In the genomic region with DNA sequence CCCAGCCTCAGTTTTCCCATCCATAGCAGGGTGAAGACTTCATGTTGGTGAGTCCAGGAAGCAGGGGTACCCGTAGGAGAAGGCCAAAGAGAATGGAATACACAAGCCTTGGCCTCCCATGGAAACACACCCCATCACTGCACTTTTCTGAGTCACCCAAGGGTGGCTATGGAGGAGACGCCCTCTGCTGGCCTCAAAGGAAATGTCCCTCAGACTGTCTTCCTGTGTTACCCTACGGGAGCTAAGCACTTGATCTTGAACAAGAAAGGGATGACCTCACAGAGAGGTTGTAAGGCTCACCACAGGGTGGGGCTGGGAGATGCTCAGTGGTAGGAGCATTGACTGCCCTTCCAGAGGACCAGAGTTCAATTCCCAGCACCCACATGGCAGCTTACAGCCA, we compare ENCODE assay signal across 8 mouse cellular contexts. TPM values are rescaled to one million over a fixed set of nuclear protein-coding genes. Genes with fewer than 3 reads are reported as not detected.
DNase-seq lines count a peak whose midpoint lies in the region; TF ChIP-seq lines count a peak whose summit lies in the region.

No protein-coding gene starts in this region.

- no peak overlapping the region for H3K27ac ChIP-seq in left cerebral cortex, adult 2 months
- H3K27ac ChIP-seq in embryonic fibroblast, embryonic 13.5 days (ENCODE audit: insufficient read depth, low read length): no peak overlapping the region

- H3K4me3 ChIP-seq in left cerebral cortex, adult 2 months: no peak overlapping the region
- H3K4me3 ChIP-seq in embryonic fibroblast, embryonic 13.5 days (ENCODE audit: insufficient read depth, low read length): no peak overlapping the region

- DNase-seq in left cerebral cortex, adult 2 months (ENCODE audit: extremely low spot score in 1 of 2, low spot score in 2 of 2): no peak
- no peak for DNase-seq in left cerebral cortex, postnatal 36 days (ENCODE audit: low spot score in 2 of 2)
- DNase-seq in NIH3T3 (ENCODE audit: low read depth) (peak; percentile 88), liver (peak; percentile 74)
- DNase-seq in retina, postnatal 1 day: peak; percentile 56
- no peak for DNase-seq in right cerebral cortex, adult 2 months (ENCODE audit: low spot score in 2 of 2)
- DNase-seq in urinary bladder, postnatal 4 days (ENCODE audit: low spot score in 2 of 2): no peak

- intact Hi-C loops in left cerebral cortex, adult 2 months (cut with DNase I): no loop called here
- intact Hi-C loops in left cerebral cortex, postnatal 36 days (cut with DNase I): loop anchor here (2.0 kb wide), 1 partner anchor 17 kb away; no protein-coding TSS in a partner anchor

- H3K4me1 ChIP-seq in embryonic fibroblast, embryonic 13.5 days (ENCODE audit: control insufficient read depth, insufficient read depth, low read length): peaks cover 14% of the 10 kb centered on the region; the same call in 1 of the 2 replicates

- TF ChIP-seq CTCF in left cerebral cortex, adult 2 months (IDR thresholded peaks at IDR 0.05): peak; percentile 66
- peak; percentile 47; the same call in 1 of the 2 replicates for TF ChIP-seq CTCF in embryonic fibroblast, embryonic 13.5 days (IDR thresholded peaks at IDR 0.05; ENCODE audit: borderline replicate concordance, insufficient read depth, low read length)

- TF ChIP-seq POLR2A in embryonic fibroblast, embryonic 13.5 days (IDR thresholded peaks at IDR 0.05; ENCODE audit: low read depth, low read length): peak; percentile 50

RNA-seq across cellular contexts. Expression of a gene that starts 3.2 kb away (rescaled TPM):
- total RNA-seq in left cerebral cortex, adult 2 months (2021): 10 to 100 TPM; 36.2 to 38.8 TPM
- total RNA-seq in left cerebral cortex, postnatal 36 days (2021): 10 to 100 TPM; 39.5 to 42.1 TPM
- 46.6 and 55.4 TPM in 2 replicates for polyA plus RNA-seq in embryonic fibroblast, embryonic 13.5 days (2011; ENCODE audit: insufficient read length, low read depth, missing spikeins)

RNA-seq across cellular contexts. Expression of a gene that starts 5.1 kb away (rescaled TPM):
- 10 to 100 TPM; 19.8 to 20.4 TPM for total RNA-seq in left cerebral cortex, adult 2 months (2021)
- total RNA-seq in left cerebral cortex, postnatal 36 days (2021): 10 to 100 TPM; 19.3 to 25.0 TPM
- 4,027 and 4,662 TPM in 2 replicates for polyA plus RNA-seq in embryonic fibroblast, embryonic 13.5 days (2011; ENCODE audit: insufficient read length, low read depth, missing spikeins)

RNA-seq across cellular contexts. Expression of a gene that starts 15.9 kb away (rescaled TPM):
- 10 to 100 TPM; 11.8 to 12.7 TPM for total RNA-seq in left cerebral cortex, adult 2 months (2021)
- total RNA-seq in left cerebral cortex, postnatal 36 days (2021): 10 to 100 TPM; 14.3 to 19.5 TPM
- 34.2 and 45.6 TPM in 2 replicates for polyA plus RNA-seq in embryonic fibroblast, embryonic 13.5 days (2011; ENCODE audit: insufficient read length, low read depth, missing spikeins)

RNA-seq across cellular contexts. Expression of a gene that starts 17.9 kb away (rescaled TPM):
- total RNA-seq in left cerebral cortex, adult 2 months (2021): 100 to 1,000 TPM; 165 to 171 TPM
- 100 to 1,000 TPM; 159 to 192 TPM for total RNA-seq in left cerebral cortex, postnatal 36 days (2021)
- 3.0 and 4.2 TPM in 2 replicates for polyA plus RNA-seq in embryonic fibroblast, embryonic 13.5 days (2011; ENCODE audit: insufficient read length, low read depth, missing spikeins)

RNA-seq across cellular contexts. Expression of a gene that starts 32.0 kb away (rescaled TPM):
- 10 to 100 TPM; 35.0 to 37.7 TPM for total RNA-seq in left cerebral cortex, adult 2 months (2021)
- total RNA-seq in left cerebral cortex, postnatal 36 days (2021): 10 to 100 TPM; 23.7 to 31.5 TPM
- 44.1 and 47.8 TPM in 2 replicates for polyA plus RNA-seq in embryonic fibroblast, embryonic 13.5 days (2011; ENCODE audit: insufficient read length, low read depth, missing spikeins)

Comparison
In these comparisons a context has a peak if more than half of its experiments do, and no peak if none do; other contexts are left out.
1. DNase-seq: peak in NIH3T3 (single experiment), liver (single experiment) and retina, postnatal 1 day (single experiment); none in left cerebral cortex, adult 2 months (0 of 2), left cerebral cortex, postnatal 36 days (0 of 2), right cerebral cortex, adult 2 months (0 of 2) and urinary bladder, postnatal 4 days (0 of 2).